Mouse (Mus musculus) heart, embryonic 11.5 days (tissue): Measurements from ENCODE around the gene St6galnac3. TPM values are rescaled to one million over a fixed set of nuclear protein-coding genes. Genes with fewer than 3 reads are reported as not detected.

Experiments used
- microRNA-seq: library from miRNA; unstranded; fragments of <30 nt; microRNA quantifications from one replicate; pipeline ENCODE4, GENCODE M21; 2016; ENCODE audit warnings: borderline number of aligned reads
- polyA plus RNA-seq: library from polyadenylated mRNA; unstranded; fragments of >200 nt; fragmentation: Nextera tagmentation; extraction: Ambion mirVana; gene quantifications from 2 replicates; pipeline ENCODE4 v1.2.1, GENCODE M21; 2014

St6galnac3 gene
- polyA plus RNA-seq, 1 experiment from 2014 or later = 29.6 TPM

Small RNAs within 50 kb of the gene (microRNA-seq; reads per million reads assigned to microRNA genes)
- gene Gm27405 = not detected

Other genes with a start within 250 kb of the St6galnac3 start
- gene Asb17, start 119.0 kb upstream of the St6galnac3 start, polyA plus RNA-seq = 1.4 and 2.7 TPM in 2 replicates
- 0.09 TPM in 1 of 2 replicates, not detected in the other for gene Msh4, start 181.0 kb upstream of the St6galnac3 start, polyA plus RNA-seq
- 53.4 and 59.1 TPM in 2 replicates for gene Rabggtb, start 187.8 kb upstream of the St6galnac3 start, polyA plus RNA-seq
- gene Acadm, start 219.5 kb upstream of the St6galnac3 start, polyA plus RNA-seq = 160 and 165 TPM in 2 replicates
- gene Slc44a5, start 248.3 kb upstream of the St6galnac3 start, polyA plus RNA-seq = 1.8 TPM in 2 replicates